Mouse (Mus musculus): ENCODE data around the gene Mbnl2. TPM values are rescaled to one million over a fixed set of nuclear protein-coding genes. Genes with fewer than 3 reads are reported as not detected.

Mbnl2 gene
- total RNA-seq, 1 experiment = 33.4 TPM

- DNase-seq (ENCODE audit: low read depth, low spot score) = no peak
- Histone ChIP-seq H3K4me3 (ENCODE audit: insufficient read depth in 1 of 2, low read depth in 1 of 2, low read length in 2 of 2, poor library complexity in 1 of 2, severe bottlenecking in 1 of 2) (peak overlapping the region; percentile 56 to 60), H3K36me3 (ENCODE audit: control insufficient read depth, insufficient read depth, low read length, poor library complexity, severe bottlenecking) (peaks cover 4% of the 10 kb centered on the region; the same call in 1 of the 2 replicates), H3K9ac (ENCODE audit: insufficient read depth, low read depth, low read length, poor library complexity, severe bottlenecking) (peak overlapping the region; percentile 9; the same call in 1 of the 2 replicates), H3K4me1 (ENCODE audit: control insufficient read depth in 2 of 2, insufficient read depth in 2 of 2, low read length in 2 of 2, poor library complexity in 1 of 2) (0 out of 4 replicates have a peak, but pooled peaks cover 0 to 4% of the 10 kb centered on the region in 2 experiments), H3K27ac (ENCODE audit: insufficient read depth, low read depth, low read length, poor library complexity, severe bottlenecking) (no peak overlapping the region), H3K9me3 (ENCODE audit: control insufficient read depth, insufficient read depth, low read depth, low read length) (no peaks in the 10 kb centered on the region)
- in situ Hi-C loops (cut with MboI; ENCODE audit: low sequenced_read_pairs in 2 of 2, unreplicated experiment in 2 of 2) = no loop called here
- TF ChIP-seq ZC3H11A (IDR thresholded peaks at IDR 0.05; ENCODE audit: borderline replicate concordance, low read depth, low read length) (no peak), MAFK (IDR thresholded peaks at IDR 0.05; ENCODE audit: insufficient read depth, low read depth, low read length) (no peak), ZNF384 (IDR thresholded peaks at IDR 0.05; ENCODE audit: low read depth, low read length) (no peak), CHD2 (IDR thresholded peaks at IDR 0.05; ENCODE audit: low read depth, low read length) (no peak), HCFC1 (IDR thresholded peaks at IDR 0.05; ENCODE audit: borderline replicate concordance, insufficient read depth, low read length) (no peak)
Measured at GRCm38 (mm10) chr14:120388818-120389691, 113.6 kb downstream of the Mbnl2 start.

GRCm38 (mm10) chr14:120390231-120390944 is 114.9 kb downstream of the Mbnl2 start:
- Histone ChIP-seq H3K4me1 (ENCODE audit: control insufficient read depth in 2 of 2, insufficient read depth in 2 of 2, low read length in 2 of 2, poor library complexity in 1 of 2) (peaks cover 2 to 6% of the 10 kb centered on the region in 2 experiments; a peak in 1 of 4 replicates), H3K27ac (ENCODE audit: insufficient read depth, low read depth, low read length, poor library complexity, severe bottlenecking) (no peak overlapping the region), H3K4me3 (ENCODE audit: insufficient read depth in 1 of 2, low read depth in 1 of 2, low read length in 2 of 2, poor library complexity in 1 of 2, severe bottlenecking in 1 of 2) (no peak overlapping the region), H3K9me3 (ENCODE audit: control insufficient read depth, insufficient read depth, low read depth, low read length) (no peaks in the 10 kb centered on the region), H3K9ac (ENCODE audit: insufficient read depth, low read depth, low read length, poor library complexity, severe bottlenecking) (no peak overlapping the region), H3K36me3 (ENCODE audit: control insufficient read depth, insufficient read depth, low read length, poor library complexity, severe bottlenecking) (peaks cover 4% of the 10 kb centered on the region; the same call in 1 of the 2 replicates)
- TF ChIP-seq MAFK (IDR thresholded peaks at IDR 0.05; ENCODE audit: insufficient read depth, low read depth, low read length) (no peak), CHD2 (IDR thresholded peaks at IDR 0.05; ENCODE audit: low read depth, low read length) (no peak), ZC3H11A (IDR thresholded peaks at IDR 0.05; ENCODE audit: borderline replicate concordance, low read depth, low read length) (no peak), HCFC1 (IDR thresholded peaks at IDR 0.05; ENCODE audit: borderline replicate concordance, insufficient read depth, low read length) (no peak), ZNF384 (IDR thresholded peaks at IDR 0.05; ENCODE audit: low read depth, low read length) (no peak)
- in situ Hi-C loops (cut with MboI; ENCODE audit: low sequenced_read_pairs in 2 of 2, unreplicated experiment in 2 of 2) = no loop called here
- DNase-seq (ENCODE audit: low read depth, low spot score) = no peak

- peaks cover 2 to 7% of the 10 kb centered on the region in 2 experiments; a peak in 1 of 4 replicates for H3K4me1 ChIP-seq (ENCODE audit: control insufficient read depth in 2 of 2, insufficient read depth in 2 of 2, low read length in 2 of 2, poor library complexity in 1 of 2)
- no peak for TF ChIP-seq CHD2 (IDR thresholded peaks at IDR 0.05; ENCODE audit: low read depth, low read length)
- no peak for TF ChIP-seq MAFK (IDR thresholded peaks at IDR 0.05; ENCODE audit: insufficient read depth, low read depth, low read length)
- TF ChIP-seq HCFC1 (IDR thresholded peaks at IDR 0.05; ENCODE audit: borderline replicate concordance, insufficient read depth, low read length) = no peak
- no peak for TF ChIP-seq ZC3H11A (IDR thresholded peaks at IDR 0.05; ENCODE audit: borderline replicate concordance, low read depth, low read length)
- no peak for TF ChIP-seq ZNF384 (IDR thresholded peaks at IDR 0.05; ENCODE audit: low read depth, low read length)
- in situ Hi-C loops (cut with MboI; ENCODE audit: low sequenced_read_pairs in 2 of 2, unreplicated experiment in 2 of 2) = no loop called here
- no peaks in the 10 kb centered on the region for H3K9me3 ChIP-seq (ENCODE audit: control insufficient read depth, insufficient read depth, low read depth, low read length)
- no peak overlapping the region for H3K9ac ChIP-seq (ENCODE audit: insufficient read depth, low read depth, low read length, poor library complexity, severe bottlenecking)
- DNase-seq (ENCODE audit: low read depth, low spot score) = no peak
- H3K36me3 ChIP-seq (ENCODE audit: control insufficient read depth, insufficient read depth, low read length, poor library complexity, severe bottlenecking) = peaks cover 7% of the 10 kb centered on the region; the same call in 1 of the 2 replicates
- no peak overlapping the region for H3K27ac ChIP-seq (ENCODE audit: insufficient read depth, low read depth, low read length, poor library complexity, severe bottlenecking)
- H3K4me3 ChIP-seq (ENCODE audit: insufficient read depth in 1 of 2, low read depth in 1 of 2, low read length in 2 of 2, poor library complexity in 1 of 2, severe bottlenecking in 1 of 2) = no peak overlapping the region
Measured at GRCm38 (mm10) chr14:120391701-120392100, 116.2 kb downstream of the Mbnl2 start.

- no peak for DNase-seq (ENCODE audit: low read depth, low spot score)
- TF ChIP-seq ZC3H11A (IDR thresholded peaks at IDR 0.05; ENCODE audit: borderline replicate concordance, low read depth, low read length) = no peak
- no peak for TF ChIP-seq CHD2 (IDR thresholded peaks at IDR 0.05; ENCODE audit: low read depth, low read length)
- TF ChIP-seq MAFK (IDR thresholded peaks at IDR 0.05; ENCODE audit: insufficient read depth, low read depth, low read length) = no peak
- TF ChIP-seq ZNF384 (IDR thresholded peaks at IDR 0.05; ENCODE audit: low read depth, low read length) = no peak
- TF ChIP-seq HCFC1 (IDR thresholded peaks at IDR 0.05; ENCODE audit: borderline replicate concordance, insufficient read depth, low read length) = no peak
- Histone ChIP-seq H3K9ac (ENCODE audit: insufficient read depth, low read depth, low read length, poor library complexity, severe bottlenecking) (no peak overlapping the region), H3K27ac (ENCODE audit: insufficient read depth, low read depth, low read length, poor library complexity, severe bottlenecking) (no peak overlapping the region), H3K4me3 (ENCODE audit: insufficient read depth in 1 of 2, low read depth in 1 of 2, low read length in 2 of 2, poor library complexity in 1 of 2, severe bottlenecking in 1 of 2) (no peak overlapping the region), H3K36me3 (ENCODE audit: control insufficient read depth, insufficient read depth, low read length, poor library complexity, severe bottlenecking) (peaks cover 7% of the 10 kb centered on the region; the same call in 1 of the 2 replicates), H3K9me3 (ENCODE audit: control insufficient read depth, insufficient read depth, low read depth, low read length) (no peaks in the 10 kb centered on the region), H3K4me1 (ENCODE audit: control insufficient read depth in 2 of 2, insufficient read depth in 2 of 2, low read length in 2 of 2, poor library complexity in 1 of 2) (peaks cover 2 to 7% of the 10 kb centered on the region in 2 experiments; a peak in 1 of 4 replicates)
- in situ Hi-C loops (cut with MboI; ENCODE audit: low sequenced_read_pairs in 2 of 2, unreplicated experiment in 2 of 2) = no loop called here
Measured at GRCm38 (mm10) chr14:120392441-120392840, 117.0 kb downstream of the Mbnl2 start.
